Mouse (Mus musculus): ENCODE data around the gene Macrod2.
A peak's percentile ranks its signal among the peaks of the same experiment; 100 is the strongest.

Macrod2 gene

DNA sequence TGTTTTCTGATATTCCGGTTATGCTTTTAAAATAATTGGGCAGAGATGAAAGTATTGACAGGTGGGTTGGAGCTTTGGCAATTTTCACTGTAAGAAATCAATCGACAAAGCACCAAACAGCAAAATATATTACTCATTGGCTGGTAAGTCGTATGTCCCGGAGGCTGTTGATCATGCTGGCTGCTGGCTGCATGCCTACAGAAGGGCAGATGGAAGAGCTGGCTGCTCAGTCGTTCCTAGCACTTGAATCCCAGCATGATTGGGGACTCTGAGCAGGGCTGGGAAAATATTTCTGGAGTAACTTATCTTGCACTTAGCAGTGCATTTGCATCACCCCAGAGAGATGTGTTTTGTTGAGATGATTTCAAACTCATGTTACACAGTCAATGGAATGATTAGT is 1223.1 kb downstream of the Macrod2 start:
- no peak for DNase-seq (ENCODE audit: inconsistent ontology term)

GRCm38 (mm10) chr2:141664051-141664450 is 1268.9 kb downstream of the Macrod2 start:
- DNase-seq (ENCODE audit: inconsistent ontology term), result peak; percentile 64

GRCm38 (mm10) chr2:141672814-141673213 is 1277.7 kb downstream of the Macrod2 start:
- no peak for DNase-seq (ENCODE audit: inconsistent ontology term)

- DNase-seq (ENCODE audit: inconsistent ontology term), result no peak
These were observed 1278.3 kb downstream of the Macrod2 start for GRCm38 (mm10) chr2:141673405-141673804.

- DNase-seq (ENCODE audit: inconsistent ontology term), result no peak
These were observed 1302.4 kb downstream of the Macrod2 start for GRCm38 (mm10) chr2:141697541-141697940.

DNA sequence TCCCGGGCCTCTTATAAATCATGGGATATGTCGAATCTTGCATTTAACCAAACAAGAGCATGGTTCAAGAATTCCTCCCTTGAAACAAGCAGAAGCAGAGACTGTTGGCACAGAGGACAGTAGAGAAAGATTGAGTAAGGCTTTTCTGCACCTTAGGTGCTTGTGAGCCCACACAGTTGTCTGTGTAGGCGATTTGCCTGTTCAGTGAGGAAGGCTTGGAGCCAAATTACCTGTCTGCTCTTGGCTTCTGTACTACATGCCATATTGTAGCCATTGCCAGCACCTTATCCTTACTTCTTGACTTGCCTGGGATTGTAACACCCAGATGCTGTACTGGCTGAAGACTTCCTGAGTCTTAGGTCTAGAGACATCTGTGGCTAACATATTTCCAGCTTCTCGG is 1303.2 kb downstream of the Macrod2 start:
- no peak for DNase-seq (ENCODE audit: inconsistent ontology term)

DNA sequence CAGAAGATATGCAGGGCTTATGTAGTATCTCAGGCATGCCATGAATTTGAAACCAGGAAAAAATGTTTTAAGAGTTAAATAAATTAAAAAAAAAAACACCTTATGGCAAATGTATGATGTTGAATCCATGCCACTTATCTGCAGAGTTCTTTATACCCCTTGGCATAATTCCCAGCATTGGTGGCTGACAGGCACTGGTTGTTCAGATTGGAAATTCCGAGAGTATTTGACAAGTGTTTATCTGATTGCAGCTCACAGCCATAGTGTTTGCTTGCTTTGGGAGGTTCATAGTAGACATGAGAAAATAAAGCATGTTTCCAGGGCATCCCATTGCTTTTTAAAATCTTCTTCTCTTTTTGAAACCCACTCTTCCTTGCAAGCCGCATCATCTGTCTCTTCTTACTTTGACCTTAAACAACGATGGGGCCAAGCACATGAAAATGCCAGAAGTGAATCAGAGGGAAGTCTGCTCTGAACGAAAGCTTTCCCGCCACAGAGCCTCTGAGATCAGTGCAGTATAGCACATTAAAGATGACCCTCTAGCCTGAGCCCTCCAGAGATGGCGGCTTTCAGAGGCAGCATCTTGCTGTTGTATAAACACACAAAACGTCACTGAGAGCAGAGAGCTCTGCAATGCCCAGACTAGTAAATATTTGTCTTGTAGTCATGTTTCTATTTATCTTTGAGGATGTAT is 1305.8 kb downstream of the Macrod2 start:
- no peak for DNase-seq (ENCODE audit: inconsistent ontology term)

- peak; percentile 52 for DNase-seq (ENCODE audit: inconsistent ontology term)
These were observed 1316.7 kb downstream of the Macrod2 start for GRCm38 (mm10) chr2:141711785-141712184.

GRCm38 (mm10) chr2:141712265-141712664 is 1317.2 kb downstream of the Macrod2 start:
- DNase-seq (ENCODE audit: inconsistent ontology term), result no peak

DNA sequence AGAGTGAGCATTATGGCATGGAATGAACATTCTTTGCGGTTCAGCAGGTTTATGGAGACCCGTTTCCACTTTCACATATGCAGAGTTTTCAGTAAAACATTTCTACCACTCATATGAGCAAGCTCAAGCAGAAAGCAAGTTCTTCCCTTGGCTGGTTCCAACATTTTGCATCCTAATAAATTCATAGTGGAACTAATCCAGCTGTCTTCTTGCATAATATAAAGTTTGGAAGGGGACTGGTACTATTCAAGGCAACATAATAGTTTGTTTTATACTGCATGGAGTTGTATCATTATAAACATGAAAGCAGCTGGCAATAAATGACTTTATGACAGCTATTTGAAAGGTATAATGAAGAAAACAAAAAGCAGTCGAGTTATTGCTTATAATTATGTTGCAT is 1320.0 kb downstream of the Macrod2 start:
- no peak for DNase-seq (ENCODE audit: inconsistent ontology term)

- no peak for DNase-seq (ENCODE audit: inconsistent ontology term)
These were observed 1327.4 kb downstream of the Macrod2 start for GRCm38 (mm10) chr2:141722531-141722930.

GRCm38 (mm10) chr2:141728998-141729397 is 1333.9 kb downstream of the Macrod2 start:
- no peak for DNase-seq (ENCODE audit: inconsistent ontology term)

- DNase-seq (ENCODE audit: inconsistent ontology term), result no peak
These were observed 1341.8 kb downstream of the Macrod2 start for GRCm38 (mm10) chr2:141736685-141737456.

- no peak for DNase-seq (ENCODE audit: inconsistent ontology term)
These were observed 1343.6 kb downstream of the Macrod2 start for GRCm38 (mm10) chr2:141738702-141739101.

- peak; percentile 34 for DNase-seq (ENCODE audit: inconsistent ontology term)
These were observed 1345.2 kb downstream of the Macrod2 start for GRCm38 (mm10) chr2:141740318-141740717.

DNA sequence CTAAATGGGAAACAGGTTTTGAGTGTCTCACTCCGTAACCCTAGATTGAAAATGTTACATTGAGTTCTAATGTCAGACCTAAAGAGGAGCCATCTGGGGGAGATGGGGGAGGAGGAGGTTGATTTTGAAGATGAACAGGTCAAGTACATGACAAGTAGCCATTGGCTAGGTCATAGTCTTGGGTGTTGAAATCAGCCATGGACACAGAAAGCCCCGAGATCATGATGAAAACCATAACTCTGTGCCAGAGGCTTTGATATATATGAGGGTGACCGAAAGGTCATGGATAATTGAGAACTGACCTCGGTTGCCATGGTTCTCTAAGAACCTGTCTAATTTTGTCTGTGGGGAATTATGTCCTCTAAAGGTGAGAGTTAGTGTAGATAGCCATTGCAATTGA is 1405.1 kb downstream of the Macrod2 start:
- DNase-seq (ENCODE audit: inconsistent ontology term), result no peak

DNA sequence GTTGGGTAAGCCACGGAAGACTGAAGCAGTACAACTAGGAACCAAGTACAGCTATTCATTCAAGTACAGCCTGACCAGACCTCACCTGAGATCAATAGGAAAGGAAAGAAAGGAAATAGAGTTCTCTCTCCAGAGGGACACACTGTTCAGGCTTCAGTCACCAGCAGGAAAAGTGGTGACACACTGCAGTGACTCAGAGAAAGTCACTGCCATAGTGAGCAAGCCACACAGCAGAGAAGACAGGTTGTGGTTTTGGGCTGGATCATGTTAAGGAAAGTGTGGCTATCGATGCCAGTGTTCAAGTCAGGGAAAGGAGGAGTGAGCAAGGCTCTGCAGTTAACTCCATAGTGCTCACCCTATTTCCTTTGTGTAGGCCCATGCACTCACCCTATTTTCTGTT is 1405.8 kb downstream of the Macrod2 start:
- DNase-seq (ENCODE audit: inconsistent ontology term), result peak; percentile 13

DNA sequence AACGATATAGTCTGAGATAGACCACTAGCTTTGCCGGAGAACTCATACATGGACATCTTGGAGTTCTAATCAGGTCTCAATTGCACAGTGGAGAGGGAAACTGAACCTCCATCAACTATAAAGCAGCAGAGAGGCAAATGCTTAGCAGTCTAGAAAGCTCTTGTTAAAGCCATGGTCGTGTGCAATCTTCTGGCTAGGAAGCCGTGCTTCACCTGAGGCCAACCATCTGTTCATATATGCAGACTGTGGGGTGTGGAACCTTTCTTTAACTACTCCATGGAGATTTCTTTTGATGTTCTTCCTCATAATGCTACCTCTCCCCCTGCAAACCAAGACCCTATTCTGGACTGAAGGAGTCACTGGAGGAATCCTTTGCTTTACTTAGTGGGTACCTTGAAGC is 1421.2 kb downstream of the Macrod2 start:
- no peak for DNase-seq (ENCODE audit: inconsistent ontology term)

- no peak for DNase-seq (ENCODE audit: inconsistent ontology term)
These were observed 1422.6 kb downstream of the Macrod2 start for GRCm38 (mm10) chr2:141817546-141818180.

DNA sequence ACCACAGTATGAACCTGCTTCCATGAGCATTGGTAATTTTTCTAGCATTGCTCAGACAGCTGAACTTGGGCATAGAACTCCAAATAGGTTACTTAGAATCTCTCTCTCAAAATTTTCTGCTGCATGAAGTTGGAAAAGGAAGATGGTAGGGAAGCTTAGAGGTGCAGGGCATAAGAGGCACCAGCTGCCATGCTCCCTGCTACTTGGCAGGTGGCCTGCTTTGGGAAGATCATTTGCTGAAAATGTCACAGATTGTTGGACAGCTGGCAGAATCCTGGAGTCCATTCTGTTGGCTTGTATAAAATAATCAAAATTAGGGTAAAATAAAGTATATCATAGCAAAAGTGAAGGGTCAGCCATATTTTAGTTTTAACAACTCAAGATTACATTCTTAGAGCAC is 1425.7 kb downstream of the Macrod2 start:
- DNase-seq (ENCODE audit: inconsistent ontology term), result no peak

DNA sequence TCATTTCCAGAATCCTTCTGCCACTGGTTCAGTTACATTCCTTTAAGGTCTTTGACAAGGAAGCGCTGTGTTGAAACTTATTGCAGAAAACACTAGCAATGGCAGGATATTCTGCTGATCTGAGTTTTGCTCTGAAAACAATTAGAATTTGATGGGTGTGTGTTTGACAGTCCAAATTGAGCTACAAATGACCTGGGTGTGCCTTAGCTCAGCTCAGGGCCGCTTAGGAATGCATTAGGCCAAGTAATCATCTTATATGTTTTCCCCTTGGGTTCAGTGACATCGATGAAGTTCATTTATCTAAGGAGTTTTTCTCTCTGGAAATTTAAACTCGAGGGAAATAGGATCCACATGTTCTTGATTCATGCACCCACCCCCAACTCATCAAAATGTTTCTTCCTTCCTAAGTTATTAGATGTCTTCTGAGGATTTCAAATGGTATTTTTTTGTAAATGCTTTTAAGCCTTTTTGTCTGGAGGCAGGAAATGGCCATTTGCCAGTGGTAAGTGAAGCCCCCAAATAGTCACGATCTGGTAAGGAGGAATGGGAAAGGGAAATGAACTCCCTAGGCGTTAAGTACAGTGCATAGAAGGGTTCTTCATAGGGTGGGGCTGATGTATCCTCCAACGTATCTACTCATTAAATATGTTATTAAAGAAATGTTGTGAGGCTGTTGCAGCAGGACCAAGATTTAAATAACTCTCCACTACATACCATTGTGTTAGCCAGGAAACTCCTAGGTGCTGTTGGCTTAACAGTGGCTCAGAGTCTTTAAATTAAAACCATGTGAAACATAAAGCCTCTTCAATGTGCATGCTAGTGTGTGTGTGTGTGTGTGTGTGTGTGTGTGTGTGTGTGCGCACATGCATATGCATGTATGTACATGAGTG is 1430.7 kb downstream of the Macrod2 start:
- DNase-seq (ENCODE audit: inconsistent ontology term), result no peak

DNA sequence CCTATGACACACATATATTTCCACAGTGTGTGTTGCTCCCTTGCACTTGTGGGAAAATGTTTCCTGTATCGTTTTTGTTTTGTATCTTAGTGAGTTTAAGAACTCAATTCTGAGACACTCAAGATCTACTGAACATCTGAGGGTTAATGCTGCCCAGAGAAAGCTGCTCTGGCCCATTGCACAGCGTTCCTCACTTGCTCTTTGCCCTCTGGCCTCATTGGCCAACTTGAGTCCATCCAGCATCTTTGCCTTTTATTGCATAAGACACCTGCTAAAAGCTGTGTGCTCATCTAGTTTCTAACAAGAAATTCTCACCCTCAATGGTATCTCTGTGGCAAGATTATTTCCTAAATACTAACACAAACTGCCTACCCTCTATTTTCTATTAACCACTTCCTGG is 1435.4 kb downstream of the Macrod2 start:
- no peak for DNase-seq (ENCODE audit: inconsistent ontology term)
